In the genomic region with DNA sequence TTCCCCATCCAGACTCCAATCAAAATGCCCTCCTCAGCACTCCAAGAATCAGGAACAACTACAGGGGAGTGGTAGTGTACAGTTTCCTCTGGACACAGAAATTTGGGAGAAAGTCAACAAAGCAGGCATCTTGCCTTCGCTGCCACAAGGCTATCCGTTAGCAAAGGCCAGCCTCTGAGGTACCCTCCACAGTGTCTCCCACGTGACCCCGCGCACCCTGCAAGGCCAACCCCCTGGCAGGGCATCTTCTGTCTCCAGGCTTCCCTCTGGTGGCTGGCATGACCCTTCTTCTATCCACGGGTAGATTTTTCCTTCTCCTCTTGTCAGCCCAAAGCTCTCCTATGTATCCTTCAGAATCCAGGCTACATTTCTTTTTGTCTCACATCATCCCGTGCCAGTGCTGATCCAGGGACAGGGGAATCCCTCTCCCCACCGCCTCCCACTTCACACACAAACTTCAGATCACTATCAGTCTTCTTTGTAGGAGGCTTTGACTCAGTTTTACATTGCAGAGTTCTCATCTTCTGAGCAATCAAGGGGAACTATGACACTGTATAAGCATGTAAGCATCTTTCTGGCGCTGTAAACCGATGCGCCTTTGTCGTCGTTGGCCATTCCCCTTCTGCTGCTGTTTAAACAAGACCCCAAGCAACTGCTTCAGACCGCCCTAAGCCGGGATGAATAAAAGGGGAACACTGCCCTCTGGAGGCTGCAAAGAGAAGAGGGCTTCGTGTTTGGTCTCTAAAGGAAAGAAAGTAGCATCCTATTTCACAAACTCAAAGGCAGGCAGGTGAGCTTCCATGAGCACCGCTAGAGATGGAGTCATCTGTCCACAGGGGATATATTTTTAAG, we compare ENCODE assay signal across 7 mouse cellular contexts.
DNase-seq lines count a peak whose midpoint lies in the region.

No protein-coding gene starts in this region.

- DNase-seq in urinary bladder, postnatal 25 days (ENCODE audit: low spot score), result peak; percentile 10
- DNase-seq in urinary bladder, adult 2 months (ENCODE audit: low spot score), result no peak
- DNase-seq in cerebellum, postnatal 14 days, result peak; percentile 78 to 81
- DNase-seq in frontal cortex, postnatal 36 days (ENCODE audit: low spot score in 2 of 2), result peak; percentile 32 to 41
- peak; percentile 2 for DNase-seq in kidney, adult 9 months
- peak; percentile 36 for DNase-seq in lung, postnatal 10 days
- DNase-seq in right cerebral cortex, postnatal 4 days, result peak; percentile 74
